ENCODE assay signal across 9 mouse cellular contexts in genomic region chr8:110196678-110197077, GRCm38 (mm10). TPM values are rescaled to one million over a fixed set of nuclear protein-coding genes. Genes with fewer than 3 reads are reported as not detected.
DNase-seq lines count a peak whose midpoint lies in the region; ATAC-seq lines count a peak whose summit lies in the region.
"Had no signal": no experiment of that assay in that cellular context is flagged by ENCODE, and none has a peak within 500 bp of the region (broad histone marks: within the 10 kb centered on the region; RNA-seq: fewer than 3 reads in every experiment).

No protein-coding gene starts in this region.

- DNase-seq in hindbrain, embryonic 14.5 days (ENCODE audit: low spot score): peak; percentile 74
- peak; percentile 43 for DNase-seq in WW6 (ENCODE audit: low read depth, low spot score)
- DNase-seq in forelimb bud, embryonic 11.5 days (ENCODE audit: low read depth, low spot score): peak; percentile 88
- peak; percentile 56 to 61 for DNase-seq in lung, postnatal 4 days
- DNase-seq in frontal cortex, postnatal 10 days (ENCODE audit: low spot score in 2 of 2): no peak
- DNase-seq in cerebellum, postnatal 14 days: no peak

- 2% methylated on average over 5 of the region's 5 CpGs for WGBS in hindbrain, embryonic 14.5 days
- 4% methylated on average over 5 of the region's 5 CpGs for WGBS in hindbrain, embryonic 16.5 days

- H3K9me3 ChIP-seq in hindbrain, embryonic 14.5 days (ENCODE audit: control insufficient read depth, low read length): no peaks in the 10 kb centered on the region
- no peaks in the 10 kb centered on the region for H3K9me3 ChIP-seq in hindbrain, embryonic 16.5 days (ENCODE audit: control insufficient read depth, low read length)
- H3K9me3 ChIP-seq: limb, embryonic 12.5 days had no signal

- H3K4me1 ChIP-seq in hindbrain, embryonic 14.5 days (replicated peaks; ENCODE audit: control insufficient read depth, insufficient read depth, low read length): 0 out of 2 replicates have a peak, but pooled peaks cover 3% of the 10 kb centered on the region
- no peaks in the 10 kb centered on the region for H3K4me1 ChIP-seq in hindbrain, embryonic 16.5 days (ENCODE audit: control insufficient read depth, insufficient read depth, low read depth, low read length)
- H3K4me1 ChIP-seq: limb, embryonic 12.5 days had no signal

- no peak overlapping the region for H3K4me2 ChIP-seq in hindbrain, embryonic 14.5 days (replicated peaks)
- no peak overlapping the region for H3K4me2 ChIP-seq in hindbrain, embryonic 16.5 days (ENCODE audit: low read length)
- H3K4me2 ChIP-seq: limb, embryonic 12.5 days had no signal

- H3K9ac ChIP-seq in hindbrain, embryonic 14.5 days: no peak overlapping the region
- H3K9ac ChIP-seq in hindbrain, embryonic 16.5 days (ENCODE audit: low read depth, low read length): no peak overlapping the region
- H3K9ac ChIP-seq: limb, embryonic 12.5 days had no signal

- no peak overlapping the region for H3K4me3 ChIP-seq in hindbrain, embryonic 14.5 days (replicated peaks; ENCODE audit: low read length)
- H3K4me3 ChIP-seq in hindbrain, embryonic 16.5 days (ENCODE audit: low read length): no peak overlapping the region
- H3K4me3 ChIP-seq: limb, embryonic 12.5 days had no signal

- peaks cover 6% of the 10 kb centered on the region; the same call in 1 of the 2 replicates for H3K27me3 ChIP-seq in hindbrain, embryonic 14.5 days (ENCODE audit: control insufficient read depth, insufficient read depth, low read length)
- no peaks in the 10 kb centered on the region for H3K27me3 ChIP-seq in hindbrain, embryonic 16.5 days (replicated peaks; ENCODE audit: control insufficient read depth, insufficient read depth, low read length)
- H3K27me3 ChIP-seq: limb, embryonic 12.5 days had no signal

- ATAC-seq in hindbrain, embryonic 14.5 days (ENCODE audit: low FRiP score): no peak
- no peak for ATAC-seq in hindbrain, embryonic 16.5 days
- no peak; the same call in 1 of the 2 replicates for ATAC-seq in megakaryocyte-erythroid progenitor cell, adult 5-6 weeks (replicated peaks; ENCODE audit: low FRiP score, low TSS enrichment, poor library complexity, severe bottlenecking)

- no peaks in the 10 kb centered on the region for H3K36me3 ChIP-seq in hindbrain, embryonic 14.5 days (replicated peaks; ENCODE audit: control insufficient read depth, insufficient read depth)
- H3K36me3 ChIP-seq in hindbrain, embryonic 16.5 days (ENCODE audit: control insufficient read depth, insufficient read depth, low read length): no peaks in the 10 kb centered on the region
- H3K36me3 ChIP-seq: limb, embryonic 12.5 days had no signal

- no peak overlapping the region for H3K27ac ChIP-seq in hindbrain, embryonic 14.5 days
- H3K27ac ChIP-seq in hindbrain, embryonic 16.5 days (ENCODE audit: low read depth, low read length): no peak overlapping the region
- H3K27ac ChIP-seq: limb, embryonic 12.5 days had no signal

RNA-seq across cellular contexts. Expression of gene Cmtr2, which starts 18.8 kb away (rescaled TPM):
- 10.8 and 12.3 TPM in 2 replicates for polyA plus RNA-seq in hindbrain, embryonic 14.5 days (2014; fragmentation: Nextera tagmentation; extraction: Ambion mirVana)
- polyA plus RNA-seq in hindbrain, embryonic 16.5 days (2015; fragmentation: Nextera tagmentation; extraction: Ambion mirVana): 8.8 and 10.4 TPM in 2 replicates
- total RNA-seq in megakaryocyte-erythroid progenitor cell, adult 5-6 weeks (2014; fragmentation: Nextera tagmentation): 8.9 and 11.4 TPM in 2 replicates
- total RNA-seq in megakaryocyte-erythroid progenitor cell, adult 5-6 weeks (2017): 11.7 and 16.5 TPM in 2 replicates

RNA-seq across cellular contexts. Expression of gene Calb2, which starts 28.7 kb away (rescaled TPM):
- 78.4 and 102 TPM in 2 replicates for polyA plus RNA-seq in hindbrain, embryonic 14.5 days (2014; fragmentation: Nextera tagmentation; extraction: Ambion mirVana)
- 117 and 144 TPM in 2 replicates for polyA plus RNA-seq in hindbrain, embryonic 16.5 days (2015; fragmentation: Nextera tagmentation; extraction: Ambion mirVana)
- not detected in 2 replicates for total RNA-seq in megakaryocyte-erythroid progenitor cell, adult 5-6 weeks (2014; fragmentation: Nextera tagmentation)
- total RNA-seq in megakaryocyte-erythroid progenitor cell, adult 5-6 weeks (2017): not detected in 2 replicates

Comparison
In these comparisons a context has a peak if more than half of its experiments do, and no peak if none do; other contexts are left out.
1. DNase-seq: peak in hindbrain, embryonic 14.5 days (single experiment), WW6 (single experiment), forelimb bud, embryonic 11.5 days (single experiment) and lung, postnatal 4 days (2 of 2); none in frontal cortex, postnatal 10 days (0 of 2) and cerebellum, postnatal 14 days (0 of 2).